Mouse (Mus musculus): ENCODE measurements around the gene Plin5.

- TF ChIP-seq POLR2A (IDR thresholded peaks at IDR 0.05; ENCODE audit: control insufficient read depth, extremely low read depth, insufficient read depth, low read length, poor library complexity) (no peak), CTCF (IDR thresholded peaks at IDR 0.05; ENCODE audit: borderline replicate concordance, control insufficient read depth, extremely low read depth, insufficient read depth, low read length, poor library complexity) (no peak)
These were observed 19.2 kb downstream of the Plin5 start for GRCm38 (mm10) chr17:56098180-56098579.

All from thymus, adult 2 months (tissue).